Mouse (Mus musculus) heart, postnatal 0 days (tissue): ENCODE measurements around the gene Ttc34.

Experiments used
- CTCF ChIP-seq: IDR thresholded peaks from 2 replicates; pipeline ENCODE4 v1.5.1; 2016; ENCODE audit warnings: antibody characterized with exemption, control low read depth, low read depth
- EP300 ChIP-seq: IDR thresholded peaks from 2 replicates; pipeline ENCODE4 v1.6.1; 2016; ENCODE audit warnings: antibody characterized with exemption, low read depth

DNA sequence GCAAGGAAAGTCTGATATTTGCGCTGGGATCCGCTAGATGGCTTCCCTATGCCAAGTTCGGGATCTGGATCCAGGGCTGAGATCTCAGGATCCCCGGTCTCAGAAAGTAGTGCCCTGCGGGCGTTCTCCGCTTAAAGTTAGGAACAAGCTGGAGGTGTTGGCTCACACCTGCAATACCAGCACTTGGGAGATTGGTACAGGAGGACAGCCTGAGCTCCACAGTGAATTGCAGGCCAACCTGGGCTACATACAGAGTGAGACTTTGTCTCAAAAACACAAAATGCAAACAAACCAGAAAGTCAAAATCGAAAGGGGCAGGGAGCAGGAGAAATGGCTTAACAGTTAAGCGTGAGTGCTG, 19.2 kb downstream of the Ttc34 start:
- no peak for TF ChIP-seq EP300
- no peak for TF ChIP-seq CTCF
